Mouse (Mus musculus): Measurements from ENCODE around the gene Nupr1.
"Not testable (repeated sequence)": the region's sequence is repeated elsewhere in the genome, so short reads cannot be mapped to it uniquely, and the experiment has no call there.

Nupr1 gene

GRCm38 (mm10) chr7:126643244-126643617, 12.6 kb upstream of the Nupr1 start:
- DNase-seq (ENCODE audit: low read depth) = not testable (repeated sequence)

GRCm38 (mm10) chr7:126642545-126643243, 12.0 kb upstream of the Nupr1 start:
- DNase-seq (ENCODE audit: low read depth) = no peak

- DNase-seq (ENCODE audit: low read depth) = no peak
These were observed 6.3 kb upstream of the Nupr1 start for GRCm38 (mm10) chr7:126636733-126637520.

- DNase-seq (ENCODE audit: low read depth) = no peak
These were observed 4.7 kb upstream of the Nupr1 start for GRCm38 (mm10) chr7:126635375-126635774.

GRCm38 (mm10) chr7:126632478-126632877, 1.8 kb upstream of the Nupr1 start:
- DNase-seq (ENCODE audit: low read depth) = no peak

- DNase-seq (ENCODE audit: low read depth) = no peak
These were observed 746 bp downstream of the Nupr1 start for GRCm38 (mm10) chr7:126629915-126630314.

- DNase-seq (ENCODE audit: low read depth) = no peak
These were observed 2.5 kb downstream of the Nupr1 start for GRCm38 (mm10) chr7:126628111-126628510.

- DNase-seq (ENCODE audit: low read depth) = no peak
These were observed 4.7 kb downstream of the Nupr1 start for GRCm38 (mm10) chr7:126625807-126626600.

GRCm38 (mm10) chr7:126625369-126625768, 5.3 kb downstream of the Nupr1 start:
- peak; percentile 62 for DNase-seq (ENCODE audit: low read depth)

- DNase-seq (ENCODE audit: low read depth) = no peak
These were observed 5.9 kb downstream of the Nupr1 start for GRCm38 (mm10) chr7:126624774-126625173.

GRCm38 (mm10) chr7:126623381-126623780, 7.3 kb downstream of the Nupr1 start:
- DNase-seq (ENCODE audit: low read depth) = peak; percentile 23

- peak; percentile 46 for DNase-seq (ENCODE audit: low read depth)
These were observed 9.0 kb downstream of the Nupr1 start for GRCm38 (mm10) chr7:126621452-126622359.

GRCm38 (mm10) chr7:126619559-126620275, 10.9 kb downstream of the Nupr1 start:
- no peak for DNase-seq (ENCODE audit: low read depth)

GRCm38 (mm10) chr7:126616707-126617106, 14.0 kb downstream of the Nupr1 start:
- DNase-seq (ENCODE audit: low read depth) = no peak

GRCm38 (mm10) chr7:126612736-126613135, 17.9 kb downstream of the Nupr1 start:
- DNase-seq (ENCODE audit: low read depth) = no peak

- no peak for DNase-seq (ENCODE audit: low read depth)
These were observed 22.9 kb downstream of the Nupr1 start for GRCm38 (mm10) chr7:126607796-126608195.

GRCm38 (mm10) chr7:126607064-126607463, 23.6 kb downstream of the Nupr1 start:
- no peak for DNase-seq (ENCODE audit: low read depth)

GRCm38 (mm10) chr7:126606611-126607010, 24.1 kb downstream of the Nupr1 start:
- no peak for DNase-seq (ENCODE audit: low read depth)

GRCm38 (mm10) chr7:126602650-126603049, 28.0 kb downstream of the Nupr1 start:
- no peak for DNase-seq (ENCODE audit: low read depth)

GRCm38 (mm10) chr7:126601896-126602295, 28.8 kb downstream of the Nupr1 start:
- no peak for DNase-seq (ENCODE audit: low read depth)

- DNase-seq (ENCODE audit: low read depth) = no peak
These were observed 31.7 kb downstream of the Nupr1 start for GRCm38 (mm10) chr7:126598919-126599318.
